Mouse (Mus musculus): ENCODE measurements around the gene Thbd. TPM values are rescaled to one million over a fixed set of nuclear protein-coding genes. Genes with fewer than 3 reads are reported as not detected.

Gene Thbd
- polyA plus RNA-seq, 1 experiment: 4.1 TPM

DNA sequence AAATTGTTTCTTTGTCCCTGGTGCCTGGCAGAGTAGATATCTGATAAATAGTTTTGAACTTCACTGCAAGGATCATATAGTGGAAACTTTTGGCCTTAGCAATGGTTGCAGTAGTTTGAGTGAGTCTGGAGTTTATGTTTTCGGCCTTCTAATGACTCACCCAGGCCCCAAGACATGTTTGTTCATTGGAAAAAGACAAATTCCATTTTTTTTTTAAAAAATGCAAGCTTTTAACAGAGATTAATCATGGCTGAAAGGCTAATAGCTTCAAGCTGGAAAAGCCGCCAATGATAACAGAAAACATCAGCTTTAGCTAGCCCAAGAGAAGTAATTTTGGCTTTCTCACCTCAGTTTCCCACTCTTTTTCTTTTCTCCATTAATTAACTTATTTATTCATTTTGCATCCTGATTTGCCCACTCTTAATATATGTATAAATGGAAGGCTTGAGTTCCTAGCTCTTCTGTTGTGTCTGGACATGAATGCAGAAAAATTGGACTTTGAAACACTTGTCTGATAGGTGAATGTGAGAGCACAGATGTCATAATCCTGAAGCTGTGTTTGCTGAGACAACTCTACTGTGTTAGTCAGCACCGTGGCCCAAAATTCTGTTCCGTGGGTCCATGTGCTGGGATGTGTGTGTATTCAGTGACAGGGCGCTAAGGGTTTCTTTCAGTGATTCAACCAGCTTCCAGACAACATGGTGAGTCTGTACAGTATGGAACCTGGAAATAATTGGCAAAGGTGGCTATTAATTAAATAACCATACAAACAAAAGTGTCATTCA is 8.9 kb downstream of the Thbd start:
- H3K27me3 ChIP-seq (ENCODE audit: control insufficient read depth, insufficient read depth, insufficient read length): no peaks in the 10 kb centered on the region
- no peak overlapping the region for H3K4me3 ChIP-seq
- H3K4me2 ChIP-seq (ENCODE audit: low read depth): no peak overlapping the region
- TF ChIP-seq MYOG (IDR thresholded peaks at IDR 0.05; ENCODE audit: control insufficient read depth in 1 of 3, insufficient read depth in 1 of 3, insufficient read length in 2 of 3, low read depth in 2 of 3) (no peak), MAX (IDR thresholded peaks at IDR 0.05; ENCODE audit: low read depth) (no peak), E2F4 (IDR thresholded peaks at IDR 0.05; ENCODE audit: insufficient read depth) (no peak), TCF3 (IDR thresholded peaks at IDR 0.05; ENCODE audit: insufficient read length, low read depth) (no peak), MYOD1 (IDR thresholded peaks at IDR 0.05; ENCODE audit: control insufficient read depth in 1 of 3, insufficient read length in 2 of 3, low read depth in 2 of 3) (no peak), TCF12 (IDR thresholded peaks at IDR 0.05; ENCODE audit: insufficient read depth, poor library complexity, severe bottlenecking) (no peak), CEBPB (IDR thresholded peaks at IDR 0.05; ENCODE audit: insufficient read depth, poor library complexity, severe bottlenecking) (no peak), POLR2AphosphoS2 (IDR thresholded peaks at IDR 0.05; ENCODE audit: insufficient read length, low read depth) (no peak), POLR2A (IDR thresholded peaks at IDR 0.05; ENCODE audit: insufficient read length, low read depth) (no peak), USF1 (IDR thresholded peaks at IDR 0.05; ENCODE audit: low read depth) (no peak), REST (IDR thresholded peaks at IDR 0.05; ENCODE audit: insufficient read depth, insufficient read length) (no peak), SRF (IDR thresholded peaks at IDR 0.05; ENCODE audit: control insufficient read depth, insufficient read length, low read depth) (no peak)
- no peak overlapping the region for H3ac ChIP-seq (ENCODE audit: control insufficient read depth, insufficient read length)
- no peaks in the 10 kb centered on the region for H3K79me2 ChIP-seq (ENCODE audit: control insufficient read depth, insufficient read depth)
- H3K36me3 ChIP-seq (ENCODE audit: control insufficient read depth, insufficient read depth): no peaks in the 10 kb centered on the region

DNA sequence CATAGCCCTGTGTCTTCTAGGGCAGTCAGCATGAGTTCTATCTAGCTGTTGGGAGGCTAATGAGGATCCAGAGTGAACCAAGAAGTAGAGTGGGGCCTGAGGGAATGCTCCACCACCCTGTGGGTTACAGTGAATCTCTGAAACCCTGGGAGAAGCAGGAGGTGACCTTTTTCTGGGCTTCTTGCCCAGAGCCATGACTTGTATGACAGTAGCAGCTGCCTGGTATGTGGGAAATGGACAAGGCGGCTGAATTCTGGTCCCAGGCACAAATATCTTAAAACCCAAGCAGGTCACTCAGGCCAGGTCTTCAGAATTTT is 10.2 kb downstream of the Thbd start:
- no peaks in the 10 kb centered on the region for H3K36me3 ChIP-seq (ENCODE audit: control insufficient read depth, insufficient read depth)
- peak overlapping the region; percentile 73 for H3K4me2 ChIP-seq (ENCODE audit: low read depth)
- H3ac ChIP-seq (ENCODE audit: control insufficient read depth, insufficient read length): no peak overlapping the region
- H3K4me3 ChIP-seq: no peak overlapping the region
- no peaks in the 10 kb centered on the region for H3K79me2 ChIP-seq (ENCODE audit: control insufficient read depth, insufficient read depth)
- no peaks in the 10 kb centered on the region for H3K27me3 ChIP-seq (ENCODE audit: control insufficient read depth, insufficient read depth, insufficient read length)
- TF ChIP-seq REST (IDR thresholded peaks at IDR 0.05; ENCODE audit: insufficient read depth, insufficient read length) (no peak), TCF12 (IDR thresholded peaks at IDR 0.05; ENCODE audit: insufficient read depth, poor library complexity, severe bottlenecking) (peak; percentile 47), SRF (IDR thresholded peaks at IDR 0.05; ENCODE audit: control insufficient read depth, insufficient read length, low read depth) (no peak), MYOG (IDR thresholded peaks at IDR 0.05; ENCODE audit: control insufficient read depth in 1 of 3, insufficient read depth in 1 of 3, insufficient read length in 2 of 3, low read depth in 2 of 3) (no peak), TCF3 (IDR thresholded peaks at IDR 0.05; ENCODE audit: insufficient read length, low read depth) (no peak), E2F4 (IDR thresholded peaks at IDR 0.05; ENCODE audit: insufficient read depth) (no peak), CEBPB (IDR thresholded peaks at IDR 0.05; ENCODE audit: insufficient read depth, poor library complexity, severe bottlenecking) (no peak), USF1 (IDR thresholded peaks at IDR 0.05; ENCODE audit: low read depth) (no peak), POLR2AphosphoS2 (IDR thresholded peaks at IDR 0.05; ENCODE audit: insufficient read length, low read depth) (no peak), MYOD1 (IDR thresholded peaks at IDR 0.05; ENCODE audit: control insufficient read depth in 1 of 3, insufficient read length in 2 of 3, low read depth in 2 of 3) (peak; percentile 92 to 95 (median 93)), MAX (IDR thresholded peaks at IDR 0.05; ENCODE audit: low read depth) (no peak), POLR2A (IDR thresholded peaks at IDR 0.05; ENCODE audit: insufficient read length, low read depth) (no peak)

DNA sequence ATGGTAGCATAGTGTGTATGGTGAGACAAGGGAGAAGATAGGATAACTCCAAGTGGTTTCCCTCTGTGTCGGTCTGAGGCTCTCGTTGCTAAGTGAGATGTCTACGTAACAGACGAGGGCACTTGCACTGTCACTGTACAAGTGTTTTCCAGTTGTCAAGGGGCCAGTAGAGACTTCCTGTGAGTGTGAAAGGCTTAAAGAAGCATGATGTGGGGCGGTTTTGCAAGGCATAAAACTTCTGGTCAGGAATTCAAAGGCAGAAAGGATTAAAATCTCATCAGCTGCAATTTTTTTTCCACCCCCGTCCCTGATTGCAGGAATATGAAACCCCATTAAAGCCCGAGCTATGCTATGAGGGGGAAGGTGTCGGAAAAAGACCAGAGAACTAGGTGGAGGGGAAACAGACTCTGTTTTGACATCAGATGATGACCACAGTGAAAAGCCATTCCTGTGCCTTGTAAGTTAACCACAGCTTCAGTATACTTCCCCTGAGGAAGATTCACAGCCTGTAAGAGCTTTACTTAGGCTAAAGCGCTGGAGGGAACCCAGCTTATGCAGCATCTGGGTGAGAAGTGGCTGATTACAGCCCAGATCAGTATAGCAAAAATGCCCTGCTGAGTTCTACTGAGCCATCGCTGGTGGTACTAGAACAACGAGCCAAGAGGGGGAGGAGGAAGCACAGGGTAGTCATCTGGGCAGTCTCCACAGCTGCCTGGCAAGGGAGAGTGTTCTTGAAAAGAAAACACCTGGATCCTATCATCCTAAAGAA is 10.8 kb downstream of the Thbd start:
- no peak overlapping the region for H3ac ChIP-seq (ENCODE audit: control insufficient read depth, insufficient read length)
- H3K27me3 ChIP-seq (ENCODE audit: control insufficient read depth, insufficient read depth, insufficient read length): no peaks in the 10 kb centered on the region
- H3K79me2 ChIP-seq (ENCODE audit: control insufficient read depth, insufficient read depth): no peaks in the 10 kb centered on the region
- TF ChIP-seq POLR2AphosphoS2 (IDR thresholded peaks at IDR 0.05; ENCODE audit: insufficient read length, low read depth) (no peak), TCF3 (IDR thresholded peaks at IDR 0.05; ENCODE audit: insufficient read length, low read depth) (no peak), MYOG (IDR thresholded peaks at IDR 0.05; ENCODE audit: control insufficient read depth in 1 of 3, insufficient read depth in 1 of 3, insufficient read length in 2 of 3, low read depth in 2 of 3) (no peak), MAX (IDR thresholded peaks at IDR 0.05; ENCODE audit: low read depth) (no peak), CEBPB (IDR thresholded peaks at IDR 0.05; ENCODE audit: insufficient read depth, poor library complexity, severe bottlenecking) (no peak), USF1 (IDR thresholded peaks at IDR 0.05; ENCODE audit: low read depth) (no peak), TCF12 (IDR thresholded peaks at IDR 0.05; ENCODE audit: insufficient read depth, poor library complexity, severe bottlenecking) (no peak), POLR2A (IDR thresholded peaks at IDR 0.05; ENCODE audit: insufficient read length, low read depth) (no peak), E2F4 (IDR thresholded peaks at IDR 0.05; ENCODE audit: insufficient read depth) (no peak), REST (IDR thresholded peaks at IDR 0.05; ENCODE audit: insufficient read depth, insufficient read length) (no peak), SRF (IDR thresholded peaks at IDR 0.05; ENCODE audit: control insufficient read depth, insufficient read length, low read depth) (no peak), MYOD1 (IDR thresholded peaks at IDR 0.05; ENCODE audit: control insufficient read depth in 1 of 3, insufficient read length in 2 of 3, low read depth in 2 of 3) (no peak)
- H3K4me3 ChIP-seq: no peak overlapping the region
- H3K4me2 ChIP-seq (ENCODE audit: low read depth): peak overlapping the region; percentile 73
- H3K36me3 ChIP-seq (ENCODE audit: control insufficient read depth, insufficient read depth): no peaks in the 10 kb centered on the region

DNA sequence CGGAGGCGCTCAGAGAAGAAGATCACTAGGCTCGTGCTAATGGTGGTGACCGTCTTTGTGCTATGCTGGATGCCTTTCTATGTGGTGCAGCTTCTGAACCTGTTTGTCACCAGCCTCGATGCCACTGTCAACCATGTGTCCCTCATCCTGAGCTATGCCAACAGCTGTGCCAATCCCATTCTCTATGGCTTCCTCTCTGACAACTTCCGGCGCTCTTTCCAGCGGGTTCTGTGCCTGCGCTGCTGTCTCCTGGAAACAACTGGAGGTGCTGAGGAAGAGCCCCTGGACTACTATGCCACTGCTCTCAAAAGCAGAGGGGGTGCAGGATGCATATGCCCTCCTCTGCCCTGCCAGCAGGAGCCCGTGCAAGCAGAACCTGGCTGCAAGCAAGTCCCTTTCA is 11.8 kb downstream of the Thbd start:
- Histone ChIP-seq H3K79me2 (ENCODE audit: control insufficient read depth, insufficient read depth) (no peaks in the 10 kb centered on the region), H3K4me3 (no peak overlapping the region), H3ac (ENCODE audit: control insufficient read depth, insufficient read length) (no peak overlapping the region), H3K27me3 (ENCODE audit: control insufficient read depth, insufficient read depth, insufficient read length) (no peaks in the 10 kb centered on the region), H3K36me3 (ENCODE audit: control insufficient read depth, insufficient read depth) (no peaks in the 10 kb centered on the region), H3K4me2 (ENCODE audit: low read depth) (peak overlapping the region; percentile 73)
- TF ChIP-seq MYOD1 (IDR thresholded peaks at IDR 0.05; ENCODE audit: control insufficient read depth in 1 of 3, insufficient read length in 2 of 3, low read depth in 2 of 3): no peak
- no peak for TF ChIP-seq E2F4 (IDR thresholded peaks at IDR 0.05; ENCODE audit: insufficient read depth)
- TF ChIP-seq SRF (IDR thresholded peaks at IDR 0.05; ENCODE audit: control insufficient read depth, insufficient read length, low read depth): no peak
- TF ChIP-seq TCF12 (IDR thresholded peaks at IDR 0.05; ENCODE audit: insufficient read depth, poor library complexity, severe bottlenecking): no peak

Measured in myocyte (in vitro differentiated cells).